Mouse (Mus musculus) neural tube, embryonic 15.5 days (tissue): ENCODE measurements around the gene Nrip1. TPM values are rescaled to one million over a fixed set of nuclear protein-coding genes. Genes with fewer than 3 reads are reported as not detected.
A peak's percentile ranks its signal among the peaks of the same experiment; 100 is the strongest.

ENCODE experiments used
- ATAC-seq: fragments of 200-750 bp; cut with Nextera tagmentation; 2 replicates; pipeline ENCODE4 v1.8.0; 2017; ENCODE audit warnings: mild to moderate bottlenecking, moderate TSS enrichment, moderate library complexity; ENCODE audit not compliant: low FRiP score
- H3K27ac ChIP-seq: fragments of 300-500 bp; sonication (generic); replicated peaks from 2 replicates; pipeline ENCODE4 v1.5.1; 2015; ENCODE audit warnings: mild to moderate bottlenecking, inconsistent platforms
- H3K27me3 ChIP-seq: fragments of 300-500 bp; sonication (generic); replicated peaks from 2 replicates; pipeline ENCODE4 v1.6.1; 2015; ENCODE audit warnings: inconsistent platforms
- H3K36me3 ChIP-seq: fragments of 300-500 bp; sonication (generic); 2 replicates; pipeline ENCODE4 v1.6.1; 2015; ENCODE audit warnings: inconsistent platforms
- H3K4me1 ChIP-seq: fragments of 300-500 bp; sonication (generic); 2 replicates; pipeline ENCODE4 v1.6.1; 2015; ENCODE audit warnings: inconsistent platforms
- H3K4me2 ChIP-seq: fragments of 300-500 bp; sonication (generic); 2 replicates; pipeline ENCODE4 v1.6.1; 2015; ENCODE audit warnings: inconsistent platforms, mild to moderate bottlenecking, moderate library complexity
- H3K4me3 ChIP-seq: fragments of 300-500 bp; sonication (generic); replicated peaks from 2 replicates; pipeline ENCODE4 v1.5.1; 2015; ENCODE audit warnings: mild to moderate bottlenecking, inconsistent platforms
- H3K9ac ChIP-seq: fragments of 300-500 bp; sonication (generic); replicated peaks from 2 replicates; pipeline ENCODE4 v1.6.1; 2015; ENCODE audit warnings: mild to moderate bottlenecking, inconsistent platforms
- H3K9me3 ChIP-seq: fragments of 300-500 bp; sonication (generic); replicated peaks from 2 replicates; pipeline ENCODE4 v1.6.1; 2016; ENCODE audit warnings: inconsistent platforms
- WGBS: fragments of 180-500 bp; shearing (Covaris S2); methylation state at CpG from one replicate; pipeline ENCODE4 v1.1.7; 2015; ENCODE audit warnings: mixed read lengths; 5-methylcytosine and 5-hydroxymethylcytosine counted together
- polyA plus RNA-seq: library from polyadenylated mRNA; unstranded; fragments of >200 nt; fragmentation: Nextera tagmentation; extraction: Ambion mirVana; gene quantifications from 2 replicates; pipeline ENCODE4 v1.2.1, GENCODE M21; 2015

The Nrip1 gene
- polyA plus RNA-seq, 1 experiment from 2014 or later = 34.4 TPM

DNA sequence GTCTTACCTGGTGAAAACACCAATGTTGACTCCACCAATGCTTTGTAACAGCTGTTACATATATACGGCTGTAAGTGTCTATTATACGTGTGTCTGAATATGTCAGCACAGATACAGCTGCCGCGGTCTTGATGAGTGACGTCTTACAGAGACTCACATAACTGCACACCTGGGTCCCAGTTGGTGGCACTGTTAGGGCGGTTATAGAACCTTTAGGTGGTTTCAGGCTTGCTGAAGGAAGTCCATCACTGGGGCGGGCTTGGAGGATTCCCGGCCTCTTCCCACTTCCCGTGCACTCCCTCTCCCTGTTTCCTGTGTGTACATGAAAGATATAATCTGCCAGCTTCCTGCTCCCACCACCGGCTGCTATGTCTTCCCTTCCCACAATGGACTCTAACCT is 34.4 kb downstream of the Nrip1 start:
- Histone ChIP-seq H3K27ac (no peak overlapping the region), H3K4me1 (no peaks in the 10 kb centered on the region), H3K4me2 (no peak overlapping the region), H3K36me3 (peaks cover 7% of the 10 kb centered on the region), H3K4me3 (no peak overlapping the region), H3K27me3 (no peaks in the 10 kb centered on the region), H3K9me3 (no peaks in the 10 kb centered on the region), H3K9ac (no peak overlapping the region)
- WGBS = 73% methylated on average over 10 of the region's 10 CpGs
- no peak for ATAC-seq

- Histone ChIP-seq H3K4me3 (no peak overlapping the region), H3K27ac (no peak overlapping the region), H3K4me2 (no peak overlapping the region), H3K27me3 (no peaks in the 10 kb centered on the region), H3K9ac (no peak overlapping the region), H3K36me3 (peaks cover 3% of the 10 kb centered on the region; the same call in 1 of the 2 replicates), H3K4me1 (no peaks in the 10 kb centered on the region), H3K9me3 (no peaks in the 10 kb centered on the region)
- ATAC-seq = no peak
- 86% methylated on average over 7 of the region's 7 CpGs for WGBS
Measured at GRCm38 (mm10) chr16:76337351-76337750, 36.3 kb downstream of the Nrip1 start.

DNA sequence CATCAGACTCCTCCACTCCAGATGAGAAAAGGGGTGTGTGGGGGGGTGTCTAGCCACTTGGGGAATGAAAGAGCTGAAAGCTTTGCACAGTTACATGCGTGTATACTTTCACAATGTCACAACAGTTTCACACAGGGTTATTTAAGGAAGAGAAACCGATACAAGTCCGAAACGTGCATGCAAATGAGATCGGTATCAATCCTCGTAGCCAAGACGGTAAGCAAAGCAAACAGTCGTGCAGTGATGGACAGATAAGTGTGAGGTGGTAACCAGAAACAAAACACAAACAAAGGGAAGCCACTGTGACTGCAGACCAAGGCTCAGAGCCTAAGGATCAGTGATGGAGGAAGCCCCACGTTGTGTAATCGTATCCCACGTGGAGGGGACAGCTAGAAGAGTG is 36.7 kb downstream of the Nrip1 start:
- Histone ChIP-seq H3K4me3 (no peak overlapping the region), H3K27me3 (no peaks in the 10 kb centered on the region), H3K9me3 (no peaks in the 10 kb centered on the region), H3K4me2 (no peak overlapping the region), H3K27ac (no peak overlapping the region), H3K4me1 (no peaks in the 10 kb centered on the region), H3K9ac (no peak overlapping the region), H3K36me3 (peaks cover 3% of the 10 kb centered on the region; the same call in 1 of the 2 replicates)
- 97% methylated on average over 11 of the region's 11 CpGs for whole genome bisulfite sequencing
- ATAC-seq = no peak

GRCm38 (mm10) chr16:76335913-76336312 is 37.7 kb downstream of the Nrip1 start:
- no peak overlapping the region for H3K27ac ChIP-seq
- no peak overlapping the region for H3K4me2 ChIP-seq
- H3K4me1 ChIP-seq = no peaks in the 10 kb centered on the region
- no peak overlapping the region for H3K9ac ChIP-seq
- no peak for ATAC-seq
- H3K9me3 ChIP-seq = no peaks in the 10 kb centered on the region
- 95% methylated on average over 6 of the region's 6 CpGs for WGBS
- H3K4me3 ChIP-seq = no peak overlapping the region
- H3K36me3 ChIP-seq = peaks cover 3% of the 10 kb centered on the region; the same call in 1 of the 2 replicates
- no peaks in the 10 kb centered on the region for H3K27me3 ChIP-seq

- WGBS = 52% methylated on average over 7 of the region's 7 CpGs
- ATAC-seq = no peak
- no peaks in the 10 kb centered on the region for H3K9me3 ChIP-seq
Measured at GRCm38 (mm10) chr16:76332127-76332526, 41.5 kb downstream of the Nrip1 start.

GRCm38 (mm10) chr16:76331231-76331630 is 42.4 kb downstream of the Nrip1 start:
- Histone ChIP-seq H3K4me2 (no peak overlapping the region), H3K9ac (no peak overlapping the region), H3K9me3 (no peaks in the 10 kb centered on the region), H3K27me3 (no peaks in the 10 kb centered on the region), H3K4me3 (no peak overlapping the region), H3K27ac (no peak overlapping the region), H3K36me3 (peaks cover 1% of the 10 kb centered on the region; the same call in 1 of the 2 replicates), H3K4me1 (no peaks in the 10 kb centered on the region)
- 90% methylated on average over 7 of the region's 7 CpGs for WGBS
- ATAC-seq = no peak

More at GRCm38 (mm10) chr16:76332127-76332526, 41.5 kb downstream of the Nrip1 start:
- H3K4me3 ChIP-seq = no peak overlapping the region
- no peak overlapping the region for H3K4me2 ChIP-seq
- H3K27me3 ChIP-seq = no peaks in the 10 kb centered on the region
- peaks cover 3% of the 10 kb centered on the region; the same call in 1 of the 2 replicates for H3K36me3 ChIP-seq
- no peaks in the 10 kb centered on the region for H3K4me1 ChIP-seq
- no peak overlapping the region for H3K27ac ChIP-seq
- no peak overlapping the region for H3K9ac ChIP-seq

DNA sequence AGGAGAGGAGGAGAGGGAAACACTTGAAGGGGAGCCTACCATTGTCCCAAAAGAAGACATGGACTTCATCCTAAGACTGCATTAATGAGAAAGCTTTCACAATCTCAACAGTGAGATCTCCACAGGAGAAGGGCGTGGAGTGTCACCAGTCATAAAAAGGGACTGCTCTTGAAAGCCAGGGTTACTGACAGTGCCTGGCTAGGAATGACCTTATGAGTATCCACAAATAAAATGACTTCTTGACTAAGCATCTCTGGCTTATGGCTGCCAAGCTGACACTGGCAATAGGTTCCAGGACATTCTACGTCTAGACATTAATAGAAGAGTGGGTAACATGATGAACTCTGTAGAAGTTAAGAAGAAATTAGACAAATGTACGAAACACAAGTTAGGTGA is 48.3 kb downstream of the Nrip1 start:
- H3K4me1 ChIP-seq = peaks cover 19% of the 10 kb centered on the region
- no peaks in the 10 kb centered on the region for H3K36me3 ChIP-seq
- WGBS = 90% methylated on average over 3 of the region's 3 CpGs
- H3K4me3 ChIP-seq = no peak overlapping the region
- H3K9ac ChIP-seq = no peak overlapping the region
- H3K27ac ChIP-seq = no peak overlapping the region
- no peak for ATAC-seq
- H3K9me3 ChIP-seq = no peaks in the 10 kb centered on the region
- H3K27me3 ChIP-seq = no peaks in the 10 kb centered on the region
- no peak overlapping the region for H3K4me2 ChIP-seq

- Histone ChIP-seq H3K27ac (no peak overlapping the region), H3K4me1 (peaks cover 24% of the 10 kb centered on the region), H3K9ac (no peak overlapping the region), H3K27me3 (no peaks in the 10 kb centered on the region), H3K4me3 (no peak overlapping the region), H3K36me3 (no peaks in the 10 kb centered on the region), H3K9me3 (no peaks in the 10 kb centered on the region), H3K4me2 (no peak overlapping the region)
- 79% methylated on average over 3 of the region's 4 CpGs for WGBS
- no peak for ATAC-seq
Measured at GRCm38 (mm10) chr16:76324411-76325314, 49.0 kb downstream of the Nrip1 start.

DNA sequence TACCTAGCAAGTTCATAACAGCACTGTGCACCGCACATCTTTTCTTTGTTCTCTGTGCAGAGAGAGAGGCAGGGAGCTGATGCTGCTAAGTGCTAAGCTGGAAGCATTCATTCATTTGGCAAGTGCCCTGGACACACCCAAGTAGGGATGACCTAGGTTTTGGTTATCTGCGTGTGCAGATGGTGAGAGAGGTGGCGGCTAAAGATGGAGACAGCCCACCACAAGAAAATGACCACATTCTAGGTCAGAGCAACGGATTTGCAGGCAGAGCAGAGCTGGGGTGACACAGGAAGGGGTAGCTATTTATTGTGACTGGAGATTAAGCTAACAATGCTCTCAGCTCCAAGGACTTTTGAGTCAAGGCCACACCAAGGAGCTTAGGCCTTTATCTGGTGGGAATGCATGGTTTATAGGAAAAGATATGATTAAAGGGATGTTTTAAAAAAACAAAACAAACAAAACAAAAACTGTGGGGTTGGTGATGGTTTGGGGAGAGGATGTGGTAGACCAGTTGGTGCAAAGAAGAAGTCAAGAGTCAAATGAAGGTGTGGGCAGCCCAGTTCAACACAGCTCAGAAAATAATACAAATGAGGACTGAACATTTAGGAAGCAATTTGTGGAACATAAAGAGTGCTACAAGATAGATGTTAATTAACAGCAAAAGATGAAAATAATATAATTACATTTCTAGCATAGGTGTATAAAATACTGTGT is 49.9 kb downstream of the Nrip1 start:
- H3K36me3 ChIP-seq = no peaks in the 10 kb centered on the region
- H3K9me3 ChIP-seq = no peaks in the 10 kb centered on the region
- no peak overlapping the region for H3K27ac ChIP-seq
- H3K4me3 ChIP-seq = no peak overlapping the region
- H3K9ac ChIP-seq = no peak overlapping the region
- ATAC-seq = no peak
- 92% methylated on average over 4 of the region's 4 CpGs for WGBS
- no peaks in the 10 kb centered on the region for H3K27me3 ChIP-seq
- no peak overlapping the region for H3K4me2 ChIP-seq
- H3K4me1 ChIP-seq = peaks cover 31% of the 10 kb centered on the region

- no peak overlapping the region for H3K27ac ChIP-seq
- no peaks in the 10 kb centered on the region for H3K27me3 ChIP-seq
- ATAC-seq = no peak
- 89% methylated on average over 2 of the region's 2 CpGs for WGBS
- no peak overlapping the region for H3K4me3 ChIP-seq
- H3K9ac ChIP-seq = no peak overlapping the region
- H3K36me3 ChIP-seq = no peaks in the 10 kb centered on the region
- H3K4me2 ChIP-seq = no peak overlapping the region
- no peaks in the 10 kb centered on the region for H3K9me3 ChIP-seq
- peaks cover 37% of the 10 kb centered on the region for H3K4me1 ChIP-seq
Measured at GRCm38 (mm10) chr16:76323141-76323540, 50.5 kb downstream of the Nrip1 start.

DNA sequence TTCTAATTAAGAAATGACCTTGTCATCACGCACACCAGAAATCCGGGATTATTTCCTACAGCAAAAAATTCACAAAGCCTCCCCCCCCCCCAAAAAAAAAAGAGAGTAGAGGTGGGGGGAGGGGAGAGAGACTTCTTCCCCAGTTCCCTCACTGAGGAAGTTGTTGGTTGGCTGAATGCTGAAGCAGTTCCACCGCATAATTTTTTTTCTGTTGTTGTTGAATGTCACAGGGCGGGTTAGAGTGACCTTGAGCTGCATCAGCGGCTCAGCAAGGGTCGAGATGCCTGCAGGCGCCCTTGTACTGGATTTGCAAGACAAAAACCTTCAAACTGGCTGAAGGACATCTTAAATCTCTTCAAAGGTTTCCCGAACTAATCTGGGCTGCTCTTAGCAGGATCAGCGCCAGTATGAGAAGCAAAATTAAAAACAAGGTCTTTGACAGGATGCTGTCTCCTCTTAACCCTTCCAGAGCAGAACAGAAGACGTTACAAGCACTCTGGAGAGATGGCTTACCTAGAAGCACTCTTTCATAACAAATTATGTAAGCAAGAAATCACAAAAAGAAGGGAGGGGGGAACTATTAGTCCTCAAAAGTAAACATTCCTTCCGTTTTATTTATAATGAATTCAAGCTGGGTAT is 52.0 kb downstream of the Nrip1 start:
- Histone ChIP-seq H3K27me3 (no peaks in the 10 kb centered on the region), H3K4me3 (no peak overlapping the region; the same call in 1 of the 2 replicates), H3K4me1 (peaks cover 44% of the 10 kb centered on the region), H3K4me2 (peak overlapping the region; percentile 45), H3K9ac (no peak overlapping the region), H3K27ac (peak overlapping the region; percentile 63), H3K9me3 (no peaks in the 10 kb centered on the region), H3K36me3 (no peaks in the 10 kb centered on the region)
- peak; percentile 18; the same call in 1 of the 2 replicates for ATAC-seq
- 6% methylated on average over 11 of the region's 11 CpGs for WGBS
